Mouse (Mus musculus) liver, embryonic 18 days (tissue): ENCODE data around the gene Ces1e. TPM values are rescaled to one million over a fixed set of nuclear protein-coding genes. Genes with fewer than 3 reads are reported as not detected.

Experiments
- polyA plus RNA-seq: library from polyadenylated mRNA; depleted of rRNA; stranded (reverse); fragments of >200 nt; gene quantifications from 2 replicates; pipeline ENCODE4 v1.2.3, GENCODE M21; 2012; rRNA removed

Gene Ces1e
- 5.3 and 12.9 TPM in 2 replicates for polyA plus RNA-seq

DNA sequence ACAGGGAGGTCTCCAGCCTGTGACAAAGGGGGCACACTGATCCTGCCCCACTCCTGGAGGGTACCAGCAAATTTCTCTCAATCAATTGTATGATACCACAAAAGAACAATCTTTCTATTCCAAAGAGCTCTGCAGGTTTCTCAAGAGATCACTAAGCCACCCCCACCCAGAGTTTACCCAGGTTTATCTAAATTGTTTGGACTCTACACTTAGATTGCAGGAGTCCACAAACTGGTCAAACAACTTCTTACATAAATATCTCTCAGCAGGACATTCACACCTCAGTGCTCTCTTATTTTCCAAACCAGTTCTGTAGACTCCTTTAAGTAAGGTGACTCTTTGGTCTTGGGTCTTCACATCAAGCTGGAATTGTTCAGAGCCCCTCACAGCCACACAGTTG is at the start of gene Ces1e:
Gene Ces1e (minus strand): TSS at position 174 of the 400 bp plus-strand sequence.

DNA sequence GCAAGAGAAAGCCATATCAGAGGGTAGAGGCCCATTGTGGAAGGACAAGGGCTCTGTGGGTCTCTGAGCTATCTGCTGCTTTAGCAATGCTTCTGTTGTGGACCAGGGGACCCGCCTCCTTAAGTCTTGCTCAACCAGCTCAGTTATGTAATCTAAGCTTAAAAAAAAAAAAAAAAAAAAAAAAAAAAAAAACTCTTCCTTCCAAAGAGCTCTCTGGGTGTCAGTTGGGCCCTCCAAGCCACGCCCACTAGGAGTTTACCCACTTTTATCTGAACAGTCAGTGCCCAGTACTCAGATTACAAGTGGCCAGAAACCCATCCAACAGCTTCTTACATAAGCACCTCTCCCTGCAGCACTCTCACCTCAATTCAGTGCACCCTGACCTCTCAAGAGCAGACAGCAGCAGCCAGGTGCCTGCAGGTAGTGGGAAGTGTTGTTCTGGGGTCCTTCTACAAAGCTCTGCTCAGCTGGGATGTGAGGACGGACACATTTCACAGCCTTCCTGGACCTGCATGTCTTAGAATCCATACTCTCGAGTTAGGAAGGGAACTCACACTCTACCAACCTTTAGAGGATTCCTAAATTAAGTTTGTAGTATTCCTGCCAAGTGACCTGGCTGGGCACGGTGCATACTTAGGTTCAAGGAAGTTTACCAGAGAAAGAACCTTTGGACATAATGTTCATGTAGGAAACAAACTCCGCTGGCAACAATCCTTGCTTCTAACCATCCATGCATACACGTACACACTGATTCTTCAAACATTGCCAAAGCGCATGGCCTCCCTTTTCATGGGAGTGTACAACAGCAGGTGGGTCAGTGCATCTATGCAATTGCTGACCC is 31.5 kb downstream of the Ces1e start, which contains the start of gene Ces1d:
Gene Ces1d (minus strand): TSS at position 154 of the 841 bp plus-strand sequence.

Other genes starting within 250 kb of the Ces1e start
- not detected in 2 replicates for gene Ces1a, start 181.4 kb downstream of the Ces1e start, polyA plus RNA-seq
- gene Ces1b, start 149.6 kb downstream of the Ces1e start, polyA plus RNA-seq: 0.17 and 0.31 TPM in 2 replicates
- 108 and 128 TPM in 2 replicates for gene Ces1c, start 98.3 kb downstream of the Ces1e start, polyA plus RNA-seq
- 266 and 455 TPM in 2 replicates for gene Ces1d, start 31.8 kb downstream of the Ces1e start, polyA plus RNA-seq
- 0.85 and 4.0 TPM in 2 replicates for gene Ces1f, start 50.1 kb upstream of the Ces1e start, polyA plus RNA-seq
- 1.9 and 7.0 TPM in 2 replicates for gene Ces1g, start 107.7 kb upstream of the Ces1e start, polyA plus RNA-seq
- not detected in 2 replicates for gene Ces1h, start 150.1 kb upstream of the Ces1e start, polyA plus RNA-seq